Mouse (Mus musculus) regulatory T cell (primary cell): Measurements from ENCODE around the gene Sorbs2.

Experiments
- in situ Hi-C: fragments of 300-600 bp; cut with MboI, MseI; formaldehyde crosslinking; loops from one replicate; pipeline ENCODE4 v1.15.1; 2025; ENCODE audit warnings: high pct_unique_total_duplicates

The Sorbs2 gene

GRCm38 (mm10) chr8:45626406-45626805 lies 118.8 kb downstream of the Sorbs2 start:
- in situ Hi-C loops: no loop called here

- in situ Hi-C loops: no loop called here
These were observed 120.0 kb downstream of the Sorbs2 start for GRCm38 (mm10) chr8:45627246-45628241.

GRCm38 (mm10) chr8:45628421-45629065 lies 121.0 kb downstream of the Sorbs2 start:
- in situ Hi-C loops: no loop called here

- in situ Hi-C loops: no loop called here
These were observed 121.5 kb downstream of the Sorbs2 start for GRCm38 (mm10) chr8:45629066-45629430.

DNA sequence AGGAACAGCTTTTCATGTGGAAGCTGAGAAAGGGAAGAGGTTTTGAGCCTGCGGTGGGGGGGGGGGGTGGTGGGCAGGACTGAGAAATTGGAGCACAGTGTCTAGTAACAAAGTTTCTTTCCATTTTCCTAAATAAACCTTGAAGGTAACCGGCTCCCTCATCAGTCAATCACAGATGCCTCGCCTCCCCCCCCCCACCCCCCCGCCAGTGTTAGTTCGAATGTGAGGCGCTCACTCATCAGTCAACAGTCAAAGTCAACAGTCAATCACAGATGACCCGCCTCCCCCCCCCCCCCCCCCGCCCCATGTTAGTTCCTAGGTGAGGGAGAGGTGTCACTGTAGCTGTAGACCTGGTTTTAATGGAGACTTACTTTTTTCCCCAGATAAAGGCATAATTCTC lies 123.4 kb downstream of the Sorbs2 start:
- in situ Hi-C loops: loop anchor here (10.0 kb wide), 1 partner anchor 836 kb away; no protein-coding TSS in a partner anchor

GRCm38 (mm10) chr8:45635155-45635554 lies 127.6 kb downstream of the Sorbs2 start:
- in situ Hi-C loops: loop anchor here (10.0 kb wide), 1 partner anchor 840 kb away; no protein-coding TSS in a partner anchor

DNA sequence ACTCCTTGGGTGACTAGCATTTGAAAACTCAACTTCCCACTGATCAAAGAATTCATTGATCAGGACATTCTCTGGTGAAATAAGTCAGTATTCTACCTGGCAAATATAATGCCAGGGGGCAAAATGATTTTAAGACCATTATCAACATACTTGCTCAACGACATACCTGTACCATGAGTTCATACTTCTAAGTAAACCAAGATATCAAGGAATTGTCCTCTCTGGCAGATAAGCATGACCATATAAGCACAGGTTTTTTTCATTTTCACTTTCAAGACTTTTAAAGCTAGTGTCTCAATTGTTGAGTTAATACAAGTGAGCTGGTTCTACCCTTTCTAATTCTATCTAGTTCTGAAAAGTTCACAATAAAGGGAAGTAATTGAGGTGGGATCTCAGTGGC lies 130.2 kb downstream of the Sorbs2 start:
- in situ Hi-C loops: loop anchor here (10.0 kb wide), 1 partner anchor 843 kb away; no protein-coding TSS in a partner anchor

GRCm38 (mm10) chr8:45639444-45639843 lies 131.9 kb downstream of the Sorbs2 start:
- in situ Hi-C loops: loop anchor here (10.0 kb wide), 1 partner anchor 845 kb away; no protein-coding TSS in a partner anchor

- in situ Hi-C loops: no loop called here
These were observed 137.1 kb downstream of the Sorbs2 start for GRCm38 (mm10) chr8:45644651-45645050.

DNA sequence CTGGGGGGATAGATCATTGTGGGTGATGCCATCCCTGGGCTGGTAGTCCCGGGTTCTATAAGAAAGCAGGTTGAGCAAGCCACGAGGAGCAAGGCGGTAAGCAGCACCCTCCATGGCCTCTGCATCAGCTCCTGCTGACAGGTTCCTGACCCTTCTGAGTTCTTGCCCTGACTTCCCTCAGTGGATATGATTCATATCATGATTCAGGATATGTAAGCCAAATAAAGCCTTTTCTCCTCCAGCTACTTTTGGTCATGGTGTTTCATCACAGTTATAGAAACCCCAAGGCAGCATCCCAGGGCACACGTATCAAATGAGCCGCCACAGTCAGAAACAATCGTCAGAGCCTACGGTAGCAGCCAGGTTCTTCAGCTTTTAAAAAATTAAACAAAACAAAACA lies 141.5 kb downstream of the Sorbs2 start:
- in situ Hi-C loops: no loop called here

GRCm38 (mm10) chr8:45649966-45650365 lies 142.4 kb downstream of the Sorbs2 start:
- in situ Hi-C loops: no loop called here

DNA sequence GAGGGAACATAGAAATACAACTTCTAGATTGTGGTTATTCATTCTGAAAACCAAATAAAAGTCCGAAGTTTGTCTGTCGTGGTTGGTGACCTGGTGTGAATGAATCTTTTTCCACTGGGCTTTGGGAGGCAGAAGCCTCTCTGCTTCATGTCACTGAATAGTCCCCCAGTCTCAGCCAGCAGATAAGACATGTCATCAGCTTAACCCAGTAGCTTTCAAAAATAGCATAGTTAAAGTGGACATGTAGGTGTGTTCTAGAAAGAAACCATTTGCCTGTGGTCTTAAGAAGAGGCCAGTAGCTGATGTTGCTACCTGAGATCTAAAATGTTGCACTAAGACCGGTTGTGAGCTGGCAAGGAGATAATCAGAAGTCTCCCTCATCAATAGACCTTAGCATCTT lies 150.4 kb downstream of the Sorbs2 start:
- in situ Hi-C loops: no loop called here

DNA sequence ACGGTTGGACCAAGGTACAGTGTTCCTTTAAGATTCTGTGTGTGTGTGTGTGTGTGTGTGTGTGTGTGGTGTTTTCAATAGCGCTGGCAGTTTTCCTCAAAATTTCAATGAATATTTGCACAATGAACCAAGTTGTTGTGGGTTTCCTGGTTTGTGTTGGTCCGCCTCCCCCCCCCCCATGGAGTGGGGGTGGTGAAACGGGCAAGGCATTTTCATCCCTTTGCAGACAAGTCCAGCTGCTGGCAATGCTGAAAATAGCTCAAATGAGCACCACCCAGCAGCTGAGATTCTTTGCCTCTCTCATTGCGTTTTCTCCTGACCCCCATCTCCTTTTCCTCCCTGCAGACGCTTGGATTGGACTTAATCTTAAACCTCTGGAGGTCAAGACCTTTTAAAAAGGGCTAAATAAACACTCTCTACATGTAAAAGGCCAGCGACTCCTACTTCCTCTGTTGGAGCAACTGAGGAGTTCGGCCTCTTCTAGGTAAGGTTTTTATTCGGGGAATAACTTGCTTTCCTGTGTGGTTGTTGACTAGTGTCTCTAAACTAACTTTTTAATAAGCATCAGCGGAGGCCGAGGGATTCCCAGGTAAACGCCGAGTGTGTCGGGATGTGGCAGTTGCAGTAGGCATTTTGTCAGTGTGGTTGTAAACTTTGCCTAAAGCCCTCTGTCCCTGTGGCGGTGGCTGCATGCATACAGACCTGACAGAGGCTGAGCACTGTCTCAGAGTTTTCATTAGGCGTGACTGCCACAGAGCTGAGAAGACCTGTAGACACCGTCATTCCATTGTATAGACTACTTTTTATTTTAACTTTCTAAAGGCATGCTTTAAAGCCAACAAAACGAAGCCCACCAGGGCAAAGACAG lies 151.1 kb downstream of the Sorbs2 start:
- in situ Hi-C loops: no loop called here

GRCm38 (mm10) chr8:45659473-45659872 lies 151.9 kb downstream of the Sorbs2 start:
- in situ Hi-C loops: no loop called here

- in situ Hi-C loops: no loop called here
These were observed 153.0 kb downstream of the Sorbs2 start for GRCm38 (mm10) chr8:45660570-45660969.

DNA sequence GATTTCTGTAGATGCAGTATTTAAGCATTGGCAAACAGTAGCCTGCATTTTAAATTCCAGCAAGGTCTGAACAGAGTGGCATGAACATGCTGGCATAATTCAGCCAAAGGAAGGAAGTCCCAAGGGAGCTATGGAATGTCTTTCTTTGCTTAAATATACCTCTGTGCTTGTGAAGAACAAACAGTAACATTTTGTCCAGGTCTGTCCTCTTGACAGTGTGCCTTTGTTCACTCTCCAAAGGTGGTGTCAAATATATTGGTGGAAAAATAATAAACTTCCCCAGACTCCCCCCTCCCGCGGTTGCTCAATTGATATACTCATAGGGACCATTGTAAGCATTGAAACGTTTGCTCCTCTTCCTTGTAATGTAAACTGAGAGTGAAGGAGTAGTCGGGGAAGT lies 154.0 kb downstream of the Sorbs2 start:
- in situ Hi-C loops: no loop called here

- in situ Hi-C loops: no loop called here
These were observed 158.6 kb downstream of the Sorbs2 start for GRCm38 (mm10) chr8:45666221-45666620.

DNA sequence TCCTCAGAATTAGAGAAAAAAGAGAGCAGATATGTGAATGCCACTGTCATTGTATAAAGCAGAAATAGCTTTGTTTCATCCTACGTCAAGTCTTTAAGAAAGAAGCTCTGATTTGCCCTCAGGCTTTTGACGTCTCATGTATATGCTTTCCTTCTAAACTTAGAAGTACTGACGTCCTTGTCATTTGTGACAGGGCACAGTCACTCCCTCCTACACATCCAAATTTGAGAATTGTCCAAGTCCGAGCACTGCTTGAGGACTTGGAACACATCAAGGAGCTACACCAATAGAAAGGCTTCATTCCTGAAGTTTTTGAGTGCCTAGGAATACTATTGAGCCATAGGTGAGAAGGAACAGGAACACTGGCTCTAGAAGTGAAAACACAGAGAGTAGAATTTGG lies 165.6 kb downstream of the Sorbs2 start:
- in situ Hi-C loops: no loop called here

DNA sequence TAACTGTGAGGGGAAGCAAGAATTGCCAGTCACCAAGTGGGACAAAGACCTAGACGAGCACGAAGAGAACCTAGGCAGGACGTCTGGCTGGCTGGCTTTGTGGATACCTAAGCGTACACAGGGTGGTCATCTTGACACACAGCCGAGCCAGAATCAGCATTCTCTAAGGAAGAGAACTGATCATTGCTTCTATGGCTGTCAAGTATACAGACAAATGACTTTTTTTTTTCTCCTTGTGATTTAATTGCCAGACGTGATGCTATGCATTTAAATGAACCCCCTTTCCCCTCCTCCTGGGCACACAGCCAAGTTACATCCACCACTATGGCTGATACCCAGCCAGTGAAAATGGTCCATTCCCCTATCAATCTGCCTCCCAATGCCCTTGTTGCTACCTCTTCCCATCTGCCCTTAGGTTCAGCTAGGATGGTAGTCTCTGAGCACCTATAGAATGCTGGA lies 168.3 kb downstream of the Sorbs2 start:
- in situ Hi-C loops: no loop called here

- in situ Hi-C loops: no loop called here
These were observed 169.7 kb downstream of the Sorbs2 start for GRCm38 (mm10) chr8:45677114-45677853.

- in situ Hi-C loops: no loop called here
These were observed 170.3 kb downstream of the Sorbs2 start for GRCm38 (mm10) chr8:45677854-45678241.
